Mouse (Mus musculus): Measurements from ENCODE around the gene Elac2. TPM values are rescaled to one million over a fixed set of nuclear protein-coding genes. Genes with fewer than 3 reads are reported as not detected.

The Elac2 gene
- polyA plus RNA-seq (2012; rRNA removed): 31.0 and 32.9 TPM in 2 replicates

GRCm38 (mm10) chr11:64978720-64979488, at the start of gene Elac2:
TSS of gene Elac2 (plus strand) at chr11:64979038.

Other genes starting within 250 kb of the Elac2 start
- gene 1700086D15Rik, start 180.9 kb downstream of the Elac2 start, polyA plus RNA-seq (2012; rRNA removed): 0.17 and 0.41 TPM in 2 replicates
- 14.8 and 16.1 TPM in 2 replicates for gene Arhgap44, start 183.9 kb downstream of the Elac2 start, polyA plus RNA-seq (2012; rRNA removed)